Mouse (Mus musculus) embryonic fibroblast, embryonic 13.5 days (primary cell): Measurements from ENCODE around the gene Fmod. TPM values are rescaled to one million over a fixed set of nuclear protein-coding genes. Genes with fewer than 3 reads are reported as not detected.

ENCODE experiments used
- H3K27ac ChIP-seq: 2 replicates; pipeline ENCODE4 v1.5.1; 2012; ENCODE audit warnings: low read length, control low read depth, inconsistent platforms; ENCODE audit not compliant: insufficient read depth
- H3K4me1 ChIP-seq: 2 replicates; pipeline ENCODE4 v1.6.1; 2011; ENCODE audit warnings: low read length; ENCODE audit not compliant: control insufficient read depth, insufficient read depth
- H3K4me3 ChIP-seq: 2 replicates; pipeline ENCODE4 v1.5.1; 2011; ENCODE audit warnings: mild to moderate bottlenecking, control low read depth, low read length; ENCODE audit not compliant: insufficient read depth
- CTCF ChIP-seq: IDR thresholded peaks from 2 replicates; pipeline ENCODE4 v1.5.1; 2011; ENCODE audit warnings: mild to moderate bottlenecking, control low read depth, low read length, moderate library complexity, borderline replicate concordance; ENCODE audit not compliant: insufficient read depth
- POLR2A ChIP-seq: IDR thresholded peaks from 2 replicates; pipeline ENCODE4 v1.6.1; 2011; ENCODE audit warnings: low read depth, mild to moderate bottlenecking, control low read depth, low read length, moderate library complexity
- polyA plus RNA-seq: library from polyadenylated mRNA; stranded (reverse); fragments of >200 nt; gene quantifications from 2 replicates; pipeline ENCODE4 v1.2.4, GENCODE M21; 2011; ENCODE audit warnings: low read depth; ENCODE audit not compliant: missing spikeins, insufficient read length

The Fmod gene
- polyA plus RNA-seq, 1 experiment, result 74.2 TPM

- TF ChIP-seq CTCF (no peak), POLR2A (no peak)
- H3K27ac ChIP-seq, result no peak overlapping the region
- H3K4me1 ChIP-seq, result no peaks in the 10 kb centered on the region; the same call in 1 of the 2 replicates
- H3K4me3 ChIP-seq, result no peak overlapping the region
Measured at GRCm38 (mm10) chr1:134038336-134038735, 1.3 kb downstream of the Fmod start.

GRCm38 (mm10) chr1:134039361-134039760 is 2.3 kb downstream of the Fmod start:
- TF ChIP-seq CTCF (no peak), POLR2A (no peak)
- no peak overlapping the region for H3K4me3 ChIP-seq
- H3K27ac ChIP-seq, result peak overlapping the region; percentile 37; the same call in 1 of the 2 replicates
- H3K4me1 ChIP-seq, result no peaks in the 10 kb centered on the region; the same call in 1 of the 2 replicates

GRCm38 (mm10) chr1:134041900-134042299 is 4.8 kb downstream of the Fmod start:
- Histone ChIP-seq H3K27ac (no peak overlapping the region), H3K4me1 (no peaks in the 10 kb centered on the region; the same call in 1 of the 2 replicates), H3K4me3 (no peak overlapping the region)
- TF ChIP-seq CTCF (no peak), POLR2A (no peak)

GRCm38 (mm10) chr1:134042341-134042740 is 5.3 kb downstream of the Fmod start:
- H3K27ac ChIP-seq, result no peak overlapping the region
- H3K4me1 ChIP-seq, result no peaks in the 10 kb centered on the region
- no peak overlapping the region for H3K4me3 ChIP-seq
- TF ChIP-seq CTCF (no peak), POLR2A (no peak)

GRCm38 (mm10) chr1:134044805-134045204 is 7.8 kb downstream of the Fmod start:
- no peaks in the 10 kb centered on the region for H3K4me1 ChIP-seq
- H3K27ac ChIP-seq, result no peak overlapping the region
- TF ChIP-seq POLR2A, result no peak
- TF ChIP-seq CTCF, result no peak
- H3K4me3 ChIP-seq, result no peak overlapping the region

- no peak overlapping the region for H3K4me3 ChIP-seq
- no peak overlapping the region for H3K27ac ChIP-seq
- peak; percentile 59; the same call in 1 of the 2 replicates for TF ChIP-seq CTCF
- TF ChIP-seq POLR2A, result no peak
- H3K4me1 ChIP-seq, result no peaks in the 10 kb centered on the region
Measured at GRCm38 (mm10) chr1:134045971-134046370, 8.9 kb downstream of the Fmod start.

- no peak overlapping the region for H3K27ac ChIP-seq
- TF ChIP-seq CTCF (no peak), POLR2A (no peak)
- H3K4me1 ChIP-seq, result no peaks in the 10 kb centered on the region
- H3K4me3 ChIP-seq, result no peak overlapping the region
Measured at GRCm38 (mm10) chr1:134046387-134046786, 9.3 kb downstream of the Fmod start.

GRCm38 (mm10) chr1:134047431-134047830 is 10.4 kb downstream of the Fmod start:
- no peak for TF ChIP-seq POLR2A
- no peak overlapping the region for H3K4me3 ChIP-seq
- no peaks in the 10 kb centered on the region for H3K4me1 ChIP-seq
- H3K27ac ChIP-seq, result no peak overlapping the region

GRCm38 (mm10) chr1:134048759-134049158 is 11.7 kb downstream of the Fmod start:
- Histone ChIP-seq H3K27ac (no peak overlapping the region), H3K4me3 (no peak overlapping the region), H3K4me1 (no peaks in the 10 kb centered on the region)
- TF ChIP-seq POLR2A (no peak), CTCF (peak; percentile 74)

GRCm38 (mm10) chr1:134049542-134049941 is 12.5 kb downstream of the Fmod start:
- no peak overlapping the region for H3K27ac ChIP-seq
- H3K4me3 ChIP-seq, result no peak overlapping the region
- no peaks in the 10 kb centered on the region for H3K4me1 ChIP-seq
- no peak for TF ChIP-seq POLR2A
- no peak for TF ChIP-seq CTCF

- peak; percentile 87 for TF ChIP-seq CTCF
- no peak for TF ChIP-seq POLR2A
- Histone ChIP-seq H3K4me1 (no peaks in the 10 kb centered on the region), H3K27ac (no peak overlapping the region), H3K4me3 (no peak overlapping the region)
Measured at GRCm38 (mm10) chr1:134053207-134053606, 16.2 kb downstream of the Fmod start.
